Mouse (Mus musculus): ENCODE measurements around the gene Hoxa7.

Gene Hoxa7

DNA sequence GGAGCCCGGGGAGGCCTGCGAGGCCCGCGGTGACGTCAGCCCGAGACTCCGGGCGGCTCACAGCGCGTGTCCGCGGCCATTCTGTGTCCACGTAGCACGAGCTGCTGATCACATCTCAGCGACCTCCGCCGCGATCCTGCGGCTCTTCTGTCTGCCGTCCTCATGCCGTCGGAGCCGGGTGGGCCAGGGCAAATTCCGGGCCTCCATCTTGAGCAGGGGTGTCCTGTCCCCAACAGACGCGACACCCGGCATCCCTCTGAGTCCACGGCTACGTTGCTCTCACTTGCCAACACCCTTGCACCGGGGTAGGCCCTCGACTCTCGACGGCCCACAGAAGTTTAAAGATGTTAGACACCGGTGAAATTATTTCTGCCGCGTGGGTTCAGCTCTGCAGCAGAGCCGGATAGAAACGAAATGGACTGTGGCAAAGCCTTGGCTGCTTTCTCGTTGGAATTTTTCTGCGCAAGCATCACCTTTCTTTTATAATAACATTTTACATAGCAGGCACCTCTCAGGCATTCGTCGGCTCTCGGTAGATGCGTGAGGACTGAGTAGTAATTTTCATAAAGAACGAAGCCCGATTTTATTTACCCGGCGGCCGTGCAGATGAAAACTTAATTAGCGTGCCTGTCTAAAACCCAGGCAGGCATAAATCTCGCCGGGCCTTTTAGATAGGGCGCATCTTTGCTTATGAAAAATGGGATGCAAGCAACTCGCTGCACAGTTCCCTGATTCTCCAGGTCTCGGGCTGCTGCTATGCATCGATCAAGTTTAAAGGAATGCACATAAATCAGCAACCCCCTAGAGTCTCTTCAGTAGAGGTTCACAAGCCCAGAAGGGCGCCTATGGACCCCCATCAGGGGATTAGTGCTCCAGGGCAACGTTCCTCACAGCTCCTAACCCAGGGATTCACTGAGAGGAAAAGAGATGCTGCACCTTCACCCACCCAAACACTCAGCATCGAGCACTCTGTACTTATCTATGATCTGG lies 32.2 kb upstream of the Hoxa7 start:
- WGBS, result 3% methylated on average over 59 of the region's 59 CpGs

DNA sequence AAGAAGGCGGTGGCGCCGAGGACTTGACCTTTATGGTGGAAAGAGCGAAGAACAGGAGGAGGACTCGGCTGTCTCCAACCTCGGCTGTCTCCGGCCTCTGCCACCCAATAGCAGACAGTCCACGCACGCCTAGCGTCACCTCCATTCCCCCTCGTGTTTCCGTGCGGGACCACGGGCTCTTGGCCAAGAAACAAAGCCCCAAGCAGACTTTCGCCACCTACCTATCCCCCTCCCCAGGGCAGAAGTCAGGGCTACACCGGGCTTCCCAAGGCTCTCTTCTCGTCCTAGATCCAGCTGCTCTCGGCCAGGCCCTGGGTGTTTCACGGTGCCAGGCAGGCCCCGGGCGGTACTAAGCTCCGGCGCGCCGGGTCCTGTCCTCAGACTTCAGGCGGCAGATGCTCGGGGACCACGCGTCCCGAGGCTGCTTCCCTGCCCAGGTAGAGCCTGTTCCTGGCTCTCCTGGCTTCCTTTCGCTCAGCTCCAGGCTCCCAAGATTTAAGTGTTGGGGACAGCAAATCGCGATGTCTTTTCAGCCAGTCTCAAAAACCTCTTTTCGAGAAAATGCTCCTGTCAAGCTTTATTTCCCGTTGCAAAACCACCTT lies 31.2 kb upstream of the Hoxa7 start:
- 3% methylated on average over 35 of the region's 35 CpGs for WGBS

DNA sequence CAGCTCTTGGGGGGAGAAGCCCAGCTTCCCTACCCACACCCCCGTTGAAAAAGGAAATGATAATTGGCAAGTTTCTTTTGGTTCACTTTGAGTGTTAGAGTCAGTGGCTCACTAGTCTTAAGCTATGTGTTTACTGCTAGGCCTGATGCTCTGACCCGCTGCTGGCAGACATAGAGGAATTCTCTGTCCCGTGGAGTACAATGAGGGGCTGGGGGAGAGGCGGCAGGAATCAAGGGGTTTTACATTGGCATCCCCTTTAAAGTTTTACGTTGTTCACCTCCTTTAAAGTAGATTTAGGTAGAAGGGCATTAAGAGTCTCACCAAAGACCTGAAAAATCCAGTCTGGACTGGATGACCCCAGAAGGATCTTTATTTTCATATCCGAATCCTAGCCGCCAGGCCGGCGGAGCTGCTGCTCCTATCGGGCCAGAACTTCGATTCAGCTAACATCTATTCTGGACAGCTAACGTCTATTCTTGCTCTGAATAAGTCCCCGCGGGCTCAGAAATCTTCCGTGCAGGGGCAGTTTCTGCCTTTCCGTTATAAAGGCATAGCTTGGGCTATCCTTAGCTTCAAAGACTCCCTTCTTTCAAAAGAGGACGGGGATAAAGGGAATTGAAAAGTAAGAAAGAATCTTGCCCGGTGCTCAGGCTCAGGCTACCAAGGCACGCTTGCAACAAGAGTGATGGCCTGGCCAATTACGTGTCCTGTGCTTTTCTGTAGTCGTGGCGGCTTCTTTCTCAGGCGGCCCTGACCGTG lies 30.5 kb upstream of the Hoxa7 start:
- 6% methylated on average over 24 of the region's 24 CpGs for WGBS

DNA sequence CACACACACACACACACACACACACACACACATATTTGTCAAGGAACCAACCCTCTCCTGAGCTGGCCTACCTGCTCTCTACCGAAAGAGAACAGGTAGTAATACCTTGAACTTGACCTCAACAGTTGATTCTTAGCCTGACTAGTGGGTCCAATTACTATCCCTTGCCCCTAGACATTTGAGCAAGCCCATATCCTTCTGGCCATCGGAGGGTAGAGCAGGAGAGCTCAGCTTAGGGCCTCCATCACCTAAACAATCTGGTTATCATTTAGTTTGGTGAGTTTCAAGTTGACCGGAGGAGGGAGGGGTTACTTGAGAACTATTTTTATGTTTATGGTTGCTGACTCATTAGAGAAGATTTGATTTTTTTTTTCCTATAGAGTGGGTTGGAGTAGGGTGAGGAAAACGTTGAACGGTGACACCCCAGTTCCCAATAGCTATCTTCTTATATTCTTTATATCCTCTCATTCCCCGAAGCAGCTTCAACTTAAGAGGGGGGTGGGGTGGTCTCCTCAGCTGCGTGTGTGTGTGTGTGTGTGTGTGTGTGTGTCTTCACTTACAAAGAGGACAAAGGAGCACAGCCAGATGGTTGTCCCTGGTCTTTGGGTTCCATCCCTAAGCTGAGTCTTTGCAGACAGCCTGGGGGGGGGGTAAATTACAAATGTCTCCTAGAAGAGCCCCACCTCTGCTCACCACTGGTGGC lies 29.7 kb upstream of the Hoxa7 start:
- WGBS, result 13% methylated on average over 7 of the region's 7 CpGs

DNA sequence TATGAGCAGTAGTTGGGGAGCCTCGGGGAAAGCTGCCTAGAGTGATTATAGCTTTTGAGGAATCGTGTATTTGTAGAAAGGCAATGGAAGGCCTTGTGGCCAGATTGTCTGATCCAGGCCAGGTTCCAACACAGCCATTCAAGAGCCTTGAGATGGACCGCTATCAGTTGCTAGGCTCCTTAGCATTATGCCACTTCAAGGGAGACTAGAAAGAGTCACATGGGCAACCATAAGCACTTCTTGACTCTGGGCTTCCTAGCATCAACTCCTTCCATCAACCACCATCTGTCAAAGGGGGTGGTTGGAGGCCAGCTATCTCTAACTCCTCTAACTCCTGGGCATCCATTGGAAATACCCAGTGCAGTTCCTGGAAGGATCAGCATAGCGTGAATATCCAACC lies 28.2 kb upstream of the Hoxa7 start:
- 4% methylated on average over 4 of the region's 4 CpGs for WGBS

DNA sequence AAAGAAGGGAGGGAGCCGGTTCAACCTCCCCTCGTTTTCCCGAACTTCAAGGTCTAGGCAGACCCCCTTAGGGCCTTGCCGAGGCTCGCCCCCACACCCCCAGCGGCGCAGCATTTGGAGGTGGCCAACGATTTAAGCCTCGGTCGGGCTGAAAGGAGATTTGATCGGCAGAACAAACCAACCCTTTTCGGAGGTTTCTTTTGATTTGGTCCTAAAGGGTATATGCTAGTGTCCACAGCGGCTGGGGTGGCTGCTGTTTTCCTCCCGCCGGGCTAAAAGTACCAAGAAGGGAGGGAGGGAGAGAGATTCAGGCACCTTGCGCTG lies 27.7 kb upstream of the Hoxa7 start:
- WGBS, result 3% methylated on average over 16 of the region's 16 CpGs

DNA sequence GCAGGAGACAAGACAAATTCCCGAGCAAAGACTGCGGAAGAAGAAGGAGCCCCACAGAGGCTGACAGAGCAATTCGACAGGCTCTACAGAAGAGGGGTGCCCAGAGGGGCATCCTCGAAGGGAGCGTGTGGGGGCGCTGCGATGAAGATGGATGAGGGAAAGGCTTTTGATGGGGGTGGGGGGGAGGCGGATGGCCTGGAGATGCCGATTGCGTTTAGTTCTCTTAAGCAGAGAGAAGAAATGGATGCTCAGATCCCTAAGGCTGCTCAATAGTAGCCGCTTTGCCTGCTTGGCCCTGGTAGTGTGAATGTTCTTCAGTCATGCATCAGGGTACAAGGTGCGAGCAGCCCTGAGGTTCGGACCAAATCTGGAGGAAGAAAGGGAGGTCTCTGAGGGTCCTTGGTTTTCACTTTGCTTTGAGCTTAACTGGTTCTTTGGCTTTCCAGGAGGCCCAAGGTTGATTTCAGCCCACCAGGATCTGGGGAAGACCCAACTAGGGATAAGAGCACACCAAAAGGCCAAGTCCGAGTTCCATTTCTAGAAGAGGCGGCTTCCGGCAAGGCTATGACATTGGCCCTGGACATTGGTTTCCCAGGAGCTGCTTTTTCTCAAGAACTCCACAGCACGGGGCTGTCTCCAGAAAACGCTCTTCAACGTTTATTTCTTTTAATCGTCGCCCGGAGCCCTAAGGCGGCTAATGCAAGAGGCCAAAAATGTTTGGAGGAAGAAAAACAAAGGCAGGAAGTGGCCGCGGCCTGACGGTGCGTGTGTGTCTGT lies 27.2 kb upstream of the Hoxa7 start:
- WGBS, result 2% methylated on average over 27 of the region's 27 CpGs

DNA sequence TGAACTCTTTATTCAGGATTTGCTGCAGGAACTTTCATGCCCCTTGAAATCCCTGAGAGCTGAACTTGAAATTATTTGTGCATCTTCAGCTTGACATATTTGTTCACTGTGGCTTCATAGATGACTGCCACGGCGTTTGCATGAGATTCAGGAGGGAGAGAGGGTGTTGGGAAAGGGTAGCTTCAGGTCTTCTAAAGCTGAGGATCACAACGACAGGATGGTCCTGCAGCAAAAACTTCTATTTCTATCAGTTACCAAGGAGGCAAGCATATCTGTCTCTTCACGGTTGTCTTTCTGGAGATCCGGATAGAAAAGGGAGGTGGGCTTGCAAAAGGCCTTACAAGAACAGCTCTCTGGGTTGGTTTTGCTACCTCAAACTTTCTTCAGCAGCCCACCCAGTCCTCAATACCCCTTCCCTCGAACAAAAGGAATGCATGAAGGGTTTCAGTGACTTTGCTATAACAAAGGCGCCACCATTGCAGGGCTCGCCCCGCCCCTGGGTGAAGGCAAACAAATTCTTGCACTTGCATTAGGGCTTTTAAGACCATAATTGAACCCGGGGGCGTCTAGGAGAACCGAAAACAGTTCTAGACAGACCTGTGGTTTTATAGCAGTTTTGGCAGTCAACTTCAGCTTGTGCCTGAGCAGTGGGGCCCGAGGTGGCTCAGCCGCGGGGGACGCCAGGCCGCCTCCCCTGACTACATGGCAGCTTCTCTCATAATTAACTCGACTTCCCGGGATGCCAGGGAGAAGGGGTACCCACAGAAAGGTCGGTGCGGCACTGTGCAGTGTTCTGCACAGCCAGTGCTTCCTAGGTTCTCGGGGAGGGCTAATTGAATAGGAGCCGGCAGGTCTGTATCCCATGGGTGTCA lies 26.3 kb upstream of the Hoxa7 start:
- 3% methylated on average over 23 of the region's 23 CpGs for WGBS

DNA sequence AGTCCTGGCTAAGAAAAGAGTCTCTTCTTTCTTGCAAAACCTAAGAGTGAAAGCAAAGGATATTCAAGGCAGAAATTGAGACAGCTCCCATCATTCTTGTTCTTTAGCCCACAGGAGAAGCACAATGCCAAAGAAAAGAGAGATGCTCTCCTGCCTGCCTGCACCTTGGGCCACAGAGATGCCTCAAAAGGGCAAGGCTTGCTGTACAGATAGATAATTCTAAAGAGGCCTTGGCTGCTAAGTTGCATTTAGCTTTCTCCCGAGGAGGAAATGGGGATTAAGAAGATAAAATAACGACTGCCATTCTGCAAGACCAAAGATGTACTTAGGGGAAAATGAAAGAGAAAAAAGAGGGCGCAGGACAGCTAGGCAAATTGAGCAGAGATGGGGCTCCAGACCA lies 25.3 kb upstream of the Hoxa7 start:
- 3% methylated on average over 3 of the region's 3 CpGs for WGBS

DNA sequence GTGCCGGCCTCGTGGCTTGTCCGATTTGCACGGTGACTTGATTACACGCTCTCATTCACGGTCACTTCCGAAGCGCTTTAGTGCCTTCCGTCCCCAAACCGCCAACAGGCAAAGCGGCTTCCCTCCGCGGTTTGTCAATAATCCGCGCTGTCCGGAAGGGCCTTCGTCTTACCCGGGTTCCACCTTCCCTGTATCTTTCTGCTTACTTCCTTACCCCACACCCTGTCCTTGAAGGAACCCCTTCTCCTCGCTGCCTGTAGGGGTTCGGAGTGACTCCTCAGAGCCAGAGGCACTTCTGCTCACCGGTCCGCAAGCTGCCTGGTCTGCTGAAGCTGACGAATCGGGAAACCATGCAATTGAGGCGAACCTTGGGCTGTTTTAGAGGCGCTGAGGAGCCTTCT lies 24.7 kb upstream of the Hoxa7 start:
- 2% methylated on average over 26 of the region's 26 CpGs for WGBS

DNA sequence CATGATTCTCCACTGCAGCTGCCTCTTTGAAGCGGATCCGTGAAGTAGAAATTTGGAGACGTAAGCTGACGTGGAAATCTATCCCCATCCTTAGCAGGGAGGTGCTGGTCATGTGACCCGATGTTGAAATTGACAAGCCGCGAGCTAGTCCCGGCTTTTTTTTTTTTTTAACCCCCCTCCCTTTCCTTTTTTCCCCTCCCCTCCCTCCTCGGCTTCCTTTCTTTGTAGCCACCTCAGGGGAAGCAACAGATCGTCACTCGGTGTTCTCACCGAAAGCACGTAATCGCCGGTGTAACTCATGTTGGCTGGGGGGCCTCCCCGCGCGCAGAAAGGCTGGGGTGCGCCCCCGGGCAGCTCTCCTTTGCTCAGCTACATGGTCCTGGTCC lies 24.1 kb upstream of the Hoxa7 start, which contains the start of gene Hoxa11:
Hoxa11 (minus strand) TSS at position 54 of the 386 bp plus-strand sequence.
- 4% methylated on average over 20 of the region's 20 CpGs for WGBS

DNA sequence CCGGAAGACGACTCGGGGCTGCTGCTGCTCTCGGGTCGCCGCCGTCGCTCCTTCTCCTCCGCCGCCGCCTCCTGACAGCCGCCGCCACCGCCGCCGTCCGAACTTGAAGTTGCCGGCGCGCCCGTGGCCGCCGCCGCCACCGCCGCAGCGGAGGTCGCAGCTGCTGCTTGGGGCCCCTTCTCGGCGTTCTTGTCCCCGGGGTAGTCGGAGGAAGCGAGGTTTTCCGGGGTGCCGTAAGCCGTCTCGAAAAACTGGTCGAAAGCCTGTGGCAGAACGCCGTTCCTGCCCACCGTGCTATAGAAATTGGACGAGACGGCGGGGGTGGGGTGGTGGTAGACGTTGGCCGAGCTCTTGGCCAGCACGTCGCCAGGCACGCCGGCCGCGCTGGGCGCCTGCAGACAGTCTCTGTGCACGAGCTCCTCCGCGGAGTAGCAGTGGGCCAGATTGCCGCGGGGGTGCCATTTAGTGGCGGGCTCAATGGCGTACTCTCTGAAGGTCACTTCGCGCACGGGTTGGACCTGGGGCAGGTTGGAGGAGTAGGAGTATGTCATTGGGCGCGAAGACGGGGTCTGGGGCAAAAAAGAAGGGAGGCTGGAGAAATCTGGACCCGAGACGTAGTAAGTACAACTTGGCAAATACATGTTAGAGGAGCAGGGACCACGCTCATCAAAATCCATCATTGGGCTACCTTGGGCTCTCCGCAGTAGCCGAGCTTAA lies 23.5 kb upstream of the Hoxa7 start:
- 2% methylated on average over 71 of the region's 71 CpGs for WGBS

DNA sequence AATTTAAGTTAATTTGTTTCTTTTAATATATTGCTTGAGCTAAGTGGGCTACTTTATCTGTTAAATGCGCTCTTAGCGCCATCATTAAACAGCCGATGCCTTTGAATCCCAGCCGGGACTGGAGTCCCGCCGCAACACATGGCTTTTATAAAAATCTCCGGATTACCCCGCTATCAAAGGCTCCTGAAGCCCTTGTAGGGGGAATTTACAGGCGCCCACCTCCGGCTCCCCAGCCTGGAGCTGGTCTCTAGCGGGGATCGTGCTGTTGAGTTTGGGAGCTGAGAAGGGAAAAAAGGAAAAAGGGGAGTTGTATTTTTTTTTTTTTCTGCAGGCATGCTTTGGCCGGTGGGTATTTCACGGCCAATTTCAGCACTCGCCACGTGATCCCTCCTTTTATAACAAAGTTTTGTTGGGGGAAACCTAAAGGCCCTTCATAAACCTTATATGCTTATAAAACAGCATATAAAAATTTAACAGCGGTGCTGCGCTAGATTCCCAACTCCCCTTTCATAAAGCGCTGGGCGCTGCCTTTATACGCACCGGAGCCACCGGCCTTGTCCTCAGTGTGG lies 22.9 kb upstream of the Hoxa7 start:
- 4% methylated on average over 23 of the region's 23 CpGs for WGBS

DNA sequence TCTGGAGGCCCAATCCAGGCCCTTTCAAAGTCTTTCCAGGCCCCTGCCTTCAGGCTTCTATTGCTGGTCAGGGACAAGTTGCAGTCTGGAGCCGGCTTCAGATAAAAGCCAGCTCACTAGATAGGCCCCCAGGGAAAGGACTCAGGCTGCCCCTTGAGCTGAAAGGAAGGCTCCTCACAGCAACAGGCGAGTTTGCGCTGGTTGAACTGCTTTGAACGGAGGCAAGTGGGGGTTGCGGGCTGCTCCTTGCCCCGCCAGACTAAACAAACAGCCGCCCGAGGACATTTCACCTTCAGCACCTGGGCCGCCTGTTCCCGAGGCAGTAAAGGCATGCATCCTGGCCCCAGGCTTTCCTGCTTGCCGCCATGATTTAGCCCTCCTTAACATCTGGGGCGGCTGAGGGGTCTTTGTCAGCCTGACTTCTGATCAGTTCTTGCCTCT lies 22.0 kb upstream of the Hoxa7 start:
- WGBS, result 3% methylated on average over 12 of the region's 12 CpGs

DNA sequence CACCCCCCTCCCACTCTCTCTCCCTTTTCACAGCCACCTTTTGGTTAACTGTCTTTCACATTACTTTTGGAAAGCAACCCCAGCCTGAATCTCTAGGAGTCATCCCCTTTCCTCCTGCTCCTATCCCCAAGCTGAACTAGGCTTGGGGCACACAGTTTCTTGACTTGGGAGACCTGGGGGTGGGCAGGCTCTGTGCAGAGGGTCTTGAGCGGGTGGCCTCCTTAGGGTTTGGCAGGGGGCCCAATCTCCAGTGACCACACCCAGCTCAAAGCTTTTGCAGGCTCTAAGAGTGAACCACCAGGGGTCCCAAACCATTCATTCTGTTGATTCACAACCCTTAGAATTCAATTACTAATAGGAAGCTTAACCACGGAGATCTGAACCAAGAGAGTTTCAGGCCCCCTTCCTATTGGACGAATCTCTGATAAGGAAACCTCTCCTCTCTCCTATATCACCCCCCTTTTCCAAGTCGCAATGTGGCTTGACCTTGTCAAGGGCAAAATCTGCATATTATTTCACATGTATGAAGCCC lies 21.2 kb upstream of the Hoxa7 start:
- WGBS, result 5% methylated on average over 4 of the region's 4 CpGs

DNA sequence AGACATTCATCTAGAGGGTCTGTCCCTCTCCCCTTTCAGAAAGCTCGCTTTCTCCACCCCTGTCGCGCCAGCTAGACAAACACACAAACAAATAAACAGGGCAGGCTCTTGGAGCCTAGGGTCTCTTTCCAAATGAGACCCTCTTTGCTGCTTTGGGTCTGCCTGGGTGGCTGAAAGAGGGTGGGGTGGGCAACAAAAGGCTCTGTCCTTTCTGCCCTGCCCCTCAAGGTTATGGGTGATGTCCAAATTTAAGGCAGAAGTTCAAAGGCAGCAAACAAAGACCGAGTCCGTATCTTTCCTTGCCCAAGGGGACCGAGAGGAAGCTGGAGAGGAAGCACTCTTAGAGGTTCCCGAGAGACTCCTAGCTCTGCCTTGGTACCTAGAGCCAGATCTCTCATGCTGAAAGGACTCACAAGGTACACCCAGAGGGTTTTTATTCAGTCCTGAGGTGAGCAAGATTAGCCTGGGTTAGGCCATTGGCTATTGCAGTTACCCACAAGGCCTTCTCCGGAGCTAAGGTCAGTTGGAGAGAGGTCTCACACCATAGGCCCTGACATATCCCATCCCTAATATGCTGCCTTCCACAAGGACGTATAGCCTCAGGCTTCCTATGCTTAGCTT lies 19.5 kb upstream of the Hoxa7 start:
- 9% methylated on average over 9 of the region's 9 CpGs for WGBS

DNA sequence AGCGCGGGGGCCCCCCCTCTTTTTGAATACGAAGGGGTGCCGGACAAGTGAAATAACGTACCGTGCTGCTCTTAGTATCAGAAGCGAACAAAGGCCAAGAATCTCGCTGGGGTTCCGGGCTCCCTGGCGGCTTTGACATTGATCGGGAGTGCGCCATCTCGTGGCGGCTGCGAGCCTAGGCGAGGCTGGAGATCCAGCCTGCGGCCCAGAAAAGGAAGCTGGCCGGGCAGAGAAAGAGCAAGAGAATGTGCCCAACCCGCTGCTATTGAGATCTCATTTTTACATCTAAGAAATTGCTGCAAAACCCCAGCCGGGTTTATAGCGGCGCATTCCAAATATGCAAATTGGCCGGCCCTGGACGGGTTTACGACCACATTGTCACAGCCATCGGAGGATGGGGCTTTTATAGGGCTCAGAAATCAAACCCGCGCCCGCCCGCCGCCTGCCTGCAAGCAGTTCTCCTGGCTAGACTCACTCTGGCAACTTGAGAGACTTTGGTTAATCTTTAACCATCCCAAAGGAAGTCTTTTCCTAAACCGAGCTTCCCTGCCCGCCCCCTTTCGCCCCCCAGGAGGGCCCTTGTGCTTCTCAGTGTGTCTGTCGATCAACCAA lies 18.8 kb upstream of the Hoxa7 start, which contains the start of gene Hoxa10:
Hoxa10 (minus strand) TSS at position 466 of the 612 bp plus-strand sequence.
- 2% methylated on average over 35 of the region's 35 CpGs for WGBS
